Mouse (Mus musculus) limb, embryonic 12.5 days (tissue): ENCODE data around the gene Kif5c. TPM values are rescaled to one million over a fixed set of nuclear protein-coding genes. Genes with fewer than 3 reads are reported as not detected.

ENCODE experiments used
- ATAC-seq: fragments of 200-750 bp; cut with Nextera tagmentation; 2 replicates; pipeline ENCODE4 v1.8.0; 2017; ENCODE audit warnings: low read depth, moderate TSS enrichment; ENCODE audit not compliant: insufficient number of reproducible peaks, insufficient read depth, low FRiP score, low TSS enrichment
- H3K27ac ChIP-seq: fragments of 300-500 bp; sonication (generic); 2 replicates; pipeline ENCODE4 v1.5.1; 2016; ENCODE audit warnings: mild to moderate bottlenecking, moderate library complexity
- H3K27me3 ChIP-seq: fragments of 300-500 bp; sonication (generic); 2 replicates; pipeline ENCODE4 v1.6.1; 2016; ENCODE audit warnings: mild to moderate bottlenecking, moderate library complexity
- H3K36me3 ChIP-seq: fragments of 300-500 bp; sonication (generic); 2 replicates; pipeline ENCODE4 v1.6.1; 2016; ENCODE audit warnings: mild to moderate bottlenecking, moderate library complexity
- H3K4me1 ChIP-seq: fragments of 300-500 bp; sonication (generic); replicated peaks from 2 replicates; pipeline ENCODE4 v1.6.1; 2016
- H3K4me2 ChIP-seq: fragments of 300-500 bp; sonication (generic); 2 replicates; pipeline ENCODE4 v1.6.1; 2016; ENCODE audit warnings: mild to moderate bottlenecking, moderate library complexity
- H3K4me3 ChIP-seq: fragments of 300-500 bp; sonication (generic); replicated peaks from 2 replicates; pipeline ENCODE4 v1.5.1; 2016; ENCODE audit warnings: mild to moderate bottlenecking
- H3K9ac ChIP-seq: fragments of 300-500 bp; sonication (generic); replicated peaks from 2 replicates; pipeline ENCODE4 v1.6.1; 2016; ENCODE audit warnings: mild to moderate bottlenecking, moderate library complexity
- H3K9me3 ChIP-seq: fragments of 300-500 bp; sonication (generic); 2 replicates; pipeline ENCODE4 v1.6.1; 2016; ENCODE audit warnings: mild to moderate bottlenecking, moderate library complexity
- whole genome bisulfite sequencing: fragments of 180-500 bp; shearing (Covaris S2); methylation state at CpG from one replicate; pipeline ENCODE4 v1.1.7; 2016; 5-methylcytosine and 5-hydroxymethylcytosine counted together
- polyA plus RNA-seq: library from polyadenylated mRNA; unstranded; fragments of >200 nt; fragmentation: Nextera tagmentation; extraction: Ambion mirVana; gene quantifications from 2 replicates; pipeline ENCODE4 v1.2.1, GENCODE M21; 2016

Kif5c gene
- polyA plus RNA-seq, 1 experiment from 2014 or later, result 15.0 TPM

DNA sequence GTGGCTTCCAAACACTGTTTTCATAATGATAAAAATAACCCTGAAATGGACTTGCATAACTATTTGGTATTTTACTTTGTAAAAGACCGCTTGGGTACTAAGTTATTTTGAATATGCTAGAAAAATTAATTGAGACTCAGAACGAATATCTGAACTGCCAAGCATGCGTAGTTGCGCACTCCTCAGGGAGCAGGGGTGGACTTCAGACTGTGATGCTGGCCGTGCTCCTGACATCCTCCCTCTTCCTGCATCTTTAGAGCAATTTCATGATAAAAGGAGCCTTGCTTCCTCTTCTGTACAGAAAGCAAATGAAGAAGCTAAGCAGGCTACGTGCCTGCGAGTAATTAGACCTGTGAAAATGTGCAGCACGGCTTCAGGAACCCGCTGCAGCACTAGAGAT is 101.2 kb downstream of the Kif5c start:
- Histone ChIP-seq H3K9ac (no peak overlapping the region), H3K27ac (peak overlapping the region; percentile 70; the same call in 1 of the 2 replicates), H3K4me1 (peaks cover 50% of the 10 kb centered on the region), H3K9me3 (no peaks in the 10 kb centered on the region), H3K27me3 (peaks cover 5% of the 10 kb centered on the region; the same call in 1 of the 2 replicates), H3K4me3 (no peak overlapping the region), H3K36me3 (peaks cover 33% of the 10 kb centered on the region), H3K4me2 (peak overlapping the region; percentile 34)
- WGBS, result 26% methylated on average over 9 of the region's 9 CpGs
- no peak for ATAC-seq

DNA sequence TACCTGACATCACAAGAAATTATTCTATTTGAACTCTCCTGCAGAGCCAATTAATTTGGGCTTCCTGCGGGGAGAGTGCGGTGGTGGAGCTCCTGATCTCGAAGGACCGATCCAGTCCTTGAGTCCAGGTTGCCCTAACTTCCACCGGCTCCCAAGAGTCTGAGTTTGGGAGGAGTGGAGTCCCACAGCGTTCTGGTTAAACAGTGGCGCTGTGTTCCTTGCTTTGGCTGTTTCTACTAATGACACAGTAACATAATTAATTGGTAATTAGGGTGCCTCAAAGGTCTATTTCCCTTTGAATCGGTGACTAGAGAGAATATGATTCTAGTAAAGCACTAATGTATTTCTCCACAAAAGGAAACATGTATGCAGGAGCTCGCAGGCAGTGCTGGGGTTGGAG is 103.2 kb downstream of the Kif5c start:
- 26% methylated on average over 9 of the region's 9 CpGs for WGBS

DNA sequence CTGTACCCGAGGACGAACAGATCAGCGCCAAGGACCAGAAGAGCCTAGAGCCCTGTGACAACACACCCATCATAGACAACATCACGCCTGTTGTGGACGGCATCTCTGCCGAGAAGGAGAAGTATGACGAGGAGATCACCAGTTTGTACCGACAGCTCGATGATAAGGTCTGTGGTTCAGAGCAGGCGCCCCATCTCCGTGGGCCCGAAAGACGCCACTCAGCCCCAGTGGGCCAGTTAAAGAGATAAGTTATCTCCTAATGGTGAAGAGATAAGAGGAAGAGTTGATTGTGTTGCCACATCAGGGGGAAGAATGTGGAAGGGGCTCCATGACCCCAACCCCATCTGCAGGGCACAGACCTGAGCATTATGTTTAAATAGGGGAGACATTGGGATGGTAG is 103.9 kb downstream of the Kif5c start:
- 89% methylated on average over 13 of the region's 13 CpGs for WGBS
- Histone ChIP-seq H3K36me3 (peaks cover 25% of the 10 kb centered on the region), H3K27ac (no peak overlapping the region), H3K4me2 (no peak overlapping the region), H3K4me1 (peaks cover 52% of the 10 kb centered on the region), H3K27me3 (peaks cover 5% of the 10 kb centered on the region; the same call in 1 of the 2 replicates), H3K9ac (no peak overlapping the region), H3K4me3 (no peak overlapping the region), H3K9me3 (no peaks in the 10 kb centered on the region)
- no peak for ATAC-seq

More for the DNA sequence above, 103.2 kb downstream of the Kif5c start:
- Histone ChIP-seq H3K9ac (no peak overlapping the region), H3K4me1 (peaks cover 55% of the 10 kb centered on the region), H3K4me3 (no peak overlapping the region), H3K36me3 (peaks cover 25% of the 10 kb centered on the region), H3K4me2 (no peak overlapping the region), H3K27ac (no peak overlapping the region), H3K9me3 (no peaks in the 10 kb centered on the region), H3K27me3 (peaks cover 5% of the 10 kb centered on the region; the same call in 1 of the 2 replicates)
- no peak for ATAC-seq

DNA sequence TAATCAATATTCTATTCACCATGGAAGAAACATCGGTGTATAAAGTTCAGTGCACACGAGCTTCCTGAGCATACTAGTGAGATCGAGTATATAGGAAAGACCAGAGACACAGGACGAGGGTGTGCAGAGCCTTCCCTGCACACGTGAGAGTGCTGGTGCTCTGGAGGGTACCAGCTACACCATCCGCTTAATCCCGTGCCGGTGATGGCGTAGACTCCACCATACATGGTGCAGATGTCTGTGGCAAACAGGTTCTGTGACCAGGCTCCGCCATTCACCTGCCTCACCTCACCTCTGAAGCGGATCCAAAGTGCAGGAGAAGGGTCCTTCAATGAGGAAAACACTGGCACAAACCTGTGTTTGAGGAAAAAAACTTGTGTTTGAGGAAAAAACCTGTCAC is 107.6 kb downstream of the Kif5c start:
- 81% methylated on average over 11 of the region's 11 CpGs for WGBS
- peaks cover 50% of the 10 kb centered on the region for H3K4me1 ChIP-seq
- H3K36me3 ChIP-seq, result peaks cover 32% of the 10 kb centered on the region
- peaks cover 5% of the 10 kb centered on the region; the same call in 1 of the 2 replicates for H3K27me3 ChIP-seq
- no peak for ATAC-seq
- no peak overlapping the region for H3K9ac ChIP-seq
- no peak overlapping the region for H3K4me3 ChIP-seq
- no peak overlapping the region; the same call in 1 of the 2 replicates for H3K27ac ChIP-seq
- H3K9me3 ChIP-seq, result no peaks in the 10 kb centered on the region
- H3K4me2 ChIP-seq, result no peak overlapping the region

DNA sequence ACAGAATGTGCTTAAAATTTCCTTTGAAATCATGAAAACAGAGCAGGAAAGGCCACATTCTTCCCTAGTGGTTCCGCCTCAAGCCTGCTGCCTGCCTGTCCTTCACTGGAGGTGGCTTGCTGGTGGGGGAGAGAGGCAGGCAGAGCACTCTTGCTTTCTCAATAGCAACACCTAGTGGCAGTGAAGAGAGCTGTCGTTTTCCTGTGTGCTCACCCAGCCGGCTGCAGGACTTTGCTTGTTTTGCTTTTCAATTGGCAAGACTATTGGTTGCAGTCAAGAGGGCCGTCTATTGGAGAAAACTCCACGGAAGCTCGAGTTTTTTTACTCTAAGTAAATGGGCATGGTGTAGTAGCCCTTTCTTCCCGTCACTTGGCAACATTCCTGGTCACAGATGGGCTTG is 108.1 kb downstream of the Kif5c start:
- Histone ChIP-seq H3K4me1 (peaks cover 50% of the 10 kb centered on the region), H3K27me3 (peaks cover 5% of the 10 kb centered on the region; the same call in 1 of the 2 replicates), H3K4me2 (no peak overlapping the region), H3K27ac (no peak overlapping the region), H3K9ac (no peak overlapping the region), H3K9me3 (no peaks in the 10 kb centered on the region), H3K4me3 (no peak overlapping the region), H3K36me3 (peaks cover 32% of the 10 kb centered on the region)
- ATAC-seq, result peak; percentile 56; the same call in 1 of the 2 replicates
- WGBS, result 21% methylated on average over 7 of the region's 7 CpGs

DNA sequence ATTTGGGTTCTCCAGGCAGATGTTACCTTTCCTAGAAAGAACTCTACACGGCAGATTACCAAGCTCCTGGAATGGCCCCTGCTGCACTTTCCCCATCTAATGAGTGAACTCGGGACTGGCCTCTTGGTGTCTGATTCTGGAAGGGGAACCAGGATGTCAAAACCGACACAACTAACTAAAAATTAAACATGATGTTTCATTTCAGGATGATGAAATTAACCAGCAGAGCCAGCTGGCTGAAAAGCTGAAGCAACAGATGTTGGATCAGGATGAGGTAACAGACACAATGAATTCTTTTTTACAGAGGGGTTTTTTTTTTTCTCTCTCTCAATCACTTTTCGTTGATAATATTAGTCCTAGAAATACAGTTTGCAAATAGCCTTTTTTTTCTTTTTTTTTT is 108.6 kb downstream of the Kif5c start:
- WGBS, result 70% methylated on average over 4 of the region's 4 CpGs
- peaks cover 5% of the 10 kb centered on the region; the same call in 1 of the 2 replicates for H3K27me3 ChIP-seq
- H3K9me3 ChIP-seq, result no peaks in the 10 kb centered on the region
- no peak overlapping the region for H3K4me3 ChIP-seq
- no peak for ATAC-seq
- no peak overlapping the region for H3K27ac ChIP-seq
- H3K36me3 ChIP-seq, result peaks cover 32% of the 10 kb centered on the region
- H3K4me2 ChIP-seq, result no peak overlapping the region
- no peak overlapping the region for H3K9ac ChIP-seq
- peaks cover 50% of the 10 kb centered on the region for H3K4me1 ChIP-seq

DNA sequence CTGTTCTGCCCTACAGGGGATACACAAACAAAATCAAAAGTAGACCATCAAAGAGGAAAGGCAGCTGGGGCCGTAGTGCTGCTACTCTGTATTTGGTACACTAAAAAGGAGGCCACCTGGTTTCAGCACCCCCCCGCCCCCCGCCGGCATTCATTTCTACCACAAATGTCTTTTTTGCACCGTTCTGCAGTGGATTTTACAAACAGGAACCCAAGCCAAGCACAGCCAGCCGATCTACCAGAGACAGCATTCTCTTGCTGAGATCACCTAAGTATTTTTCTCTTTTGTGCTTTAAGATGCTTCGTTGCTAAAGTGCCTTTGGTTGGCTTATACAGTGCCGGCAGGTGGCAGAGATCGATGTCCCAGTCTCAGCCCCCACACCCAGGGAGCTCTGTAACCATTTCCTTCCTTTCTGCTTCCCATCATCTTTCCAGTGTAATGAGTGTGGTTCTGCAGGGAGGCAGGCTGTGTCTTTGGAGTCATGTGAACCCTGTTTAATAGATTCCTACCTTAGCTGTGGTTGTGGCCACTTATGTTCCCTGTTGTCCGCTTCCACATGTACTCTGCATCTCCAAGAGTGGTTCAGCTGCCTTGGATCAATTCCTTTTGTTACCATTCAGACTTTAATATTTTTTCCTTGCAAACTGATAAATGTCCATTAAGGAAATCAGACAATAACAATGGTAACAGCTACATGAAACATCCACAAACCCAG is 110.0 kb downstream of the Kif5c start:
- 66% methylated on average over 10 of the region's 10 CpGs for WGBS
- H3K27ac ChIP-seq, result no peak overlapping the region
- H3K4me1 ChIP-seq, result peaks cover 59% of the 10 kb centered on the region
- no peaks in the 10 kb centered on the region for H3K9me3 ChIP-seq
- no peaks in the 10 kb centered on the region for H3K27me3 ChIP-seq
- H3K4me2 ChIP-seq, result no peak overlapping the region
- H3K9ac ChIP-seq, result no peak overlapping the region
- peaks cover 19% of the 10 kb centered on the region for H3K36me3 ChIP-seq
- H3K4me3 ChIP-seq, result no peak overlapping the region
- no peak for ATAC-seq

DNA sequence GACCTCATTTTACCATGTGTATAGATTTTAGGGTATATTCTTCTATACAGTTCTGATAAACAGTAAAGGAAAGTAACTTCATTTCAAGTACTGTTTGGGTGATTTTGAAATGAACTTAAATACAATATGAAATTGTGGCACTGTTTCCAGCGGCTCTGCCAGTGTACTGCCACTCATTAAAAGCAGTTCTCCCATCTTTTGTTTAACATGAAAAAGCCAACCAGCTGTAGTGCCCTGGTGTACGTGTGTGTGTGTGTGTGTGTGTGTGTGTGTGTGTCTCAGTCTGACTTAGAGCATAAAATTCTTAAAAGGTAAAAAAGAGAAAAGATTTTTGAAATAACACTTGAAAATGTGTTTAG is 110.5 kb downstream of the Kif5c start:
- ATAC-seq, result no peak
- H3K4me1 ChIP-seq, result peaks cover 61% of the 10 kb centered on the region
- H3K9ac ChIP-seq, result no peak overlapping the region
- no peaks in the 10 kb centered on the region for H3K9me3 ChIP-seq
- no peak overlapping the region for H3K27ac ChIP-seq
- no peak overlapping the region for H3K4me2 ChIP-seq
- H3K4me3 ChIP-seq, result no peak overlapping the region
- 51% methylated on average over 2 of the region's 2 CpGs for WGBS
- H3K27me3 ChIP-seq, result no peaks in the 10 kb centered on the region
- peaks cover 14% of the 10 kb centered on the region; the same call in 1 of the 2 replicates for H3K36me3 ChIP-seq

DNA sequence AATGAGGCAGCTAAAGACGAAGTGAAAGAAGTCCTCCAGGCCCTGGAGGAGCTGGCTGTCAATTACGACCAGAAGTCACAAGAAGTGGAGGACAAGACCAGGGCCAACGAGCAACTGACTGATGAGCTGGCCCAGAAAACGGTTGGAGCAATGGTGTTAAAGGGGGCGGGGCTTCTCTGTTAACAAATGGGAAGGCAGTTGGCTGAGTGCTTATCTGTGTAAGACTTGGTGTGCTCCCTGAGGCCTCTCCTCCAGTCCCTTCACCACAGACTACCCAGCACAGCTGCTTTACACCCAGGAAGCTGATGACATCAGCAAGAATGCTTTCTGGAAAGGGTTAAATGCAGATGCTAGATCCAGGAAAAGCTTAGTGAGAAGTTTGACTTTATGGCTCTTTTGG is 111.1 kb downstream of the Kif5c start:
- H3K4me1 ChIP-seq, result peaks cover 61% of the 10 kb centered on the region
- H3K9ac ChIP-seq, result no peak overlapping the region
- H3K9me3 ChIP-seq, result no peaks in the 10 kb centered on the region
- no peak for ATAC-seq
- H3K36me3 ChIP-seq, result peaks cover 9% of the 10 kb centered on the region; the same call in 1 of the 2 replicates
- H3K4me3 ChIP-seq, result no peak overlapping the region
- H3K4me2 ChIP-seq, result no peak overlapping the region
- no peak overlapping the region for H3K27ac ChIP-seq
- H3K27me3 ChIP-seq, result no peaks in the 10 kb centered on the region
- 25% methylated on average over 5 of the region's 5 CpGs for WGBS

DNA sequence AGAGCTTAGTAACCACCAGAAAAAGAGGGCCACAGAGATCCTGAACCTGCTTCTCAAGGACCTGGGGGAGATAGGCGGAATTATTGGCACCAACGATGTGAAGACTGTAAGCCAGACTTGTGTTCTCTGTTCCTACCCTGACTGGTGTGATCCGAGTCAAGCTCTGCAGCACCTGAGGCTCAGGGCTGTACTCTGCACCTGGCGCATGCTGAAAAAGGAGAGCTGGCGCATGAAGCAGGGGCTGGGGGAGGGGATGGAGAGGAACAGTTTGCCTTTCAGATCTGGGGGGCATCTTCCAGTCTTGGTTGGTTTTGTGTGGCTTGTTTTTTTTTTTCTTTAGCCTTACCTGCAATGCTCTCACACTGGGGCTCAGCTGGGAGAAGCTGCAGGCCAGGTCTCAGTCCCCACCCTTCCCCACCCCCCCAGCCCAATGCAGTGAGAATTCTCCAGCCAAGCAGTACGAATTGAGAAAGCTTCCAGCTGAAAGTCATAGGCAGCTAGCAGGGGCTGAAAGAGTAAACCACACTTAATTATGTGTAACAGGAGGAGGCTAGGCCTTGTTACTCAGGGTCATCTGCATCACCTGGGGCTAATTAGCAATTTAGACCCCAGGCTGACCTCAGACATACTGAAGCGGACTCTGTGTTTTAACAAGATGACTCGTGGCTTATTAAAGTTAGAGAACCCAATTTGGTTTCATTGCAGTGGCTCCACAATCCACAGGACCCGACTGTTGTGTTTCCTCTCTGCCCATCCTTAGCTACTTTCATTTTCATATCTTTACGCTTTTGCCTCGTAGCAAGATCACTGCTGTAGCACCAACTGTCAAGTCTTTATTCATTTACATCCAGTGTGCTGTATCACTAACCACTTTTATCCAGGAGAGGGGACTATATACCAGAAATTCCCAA is 113.9 kb downstream of the Kif5c start:
- WGBS, result 17% methylated on average over 11 of the region's 11 CpGs
- H3K9me3 ChIP-seq, result no peaks in the 10 kb centered on the region
- H3K4me2 ChIP-seq, result peak overlapping the region; percentile 42
- 0 out of 2 replicates have a peak overlapping the region, but pooled peaks have one; percentile 6 for H3K4me3 ChIP-seq
- H3K27ac ChIP-seq, result peak overlapping the region; percentile 65
- H3K9ac ChIP-seq, result no peak overlapping the region; the same call in 1 of the 2 replicates
- peaks cover 27% of the 10 kb centered on the region; the same call in 1 of the 2 replicates for H3K36me3 ChIP-seq
- peaks cover 56% of the 10 kb centered on the region for H3K4me1 ChIP-seq
- H3K27me3 ChIP-seq, result no peaks in the 10 kb centered on the region
- ATAC-seq, result peak; percentile 57; the same call in 1 of the 2 replicates

DNA sequence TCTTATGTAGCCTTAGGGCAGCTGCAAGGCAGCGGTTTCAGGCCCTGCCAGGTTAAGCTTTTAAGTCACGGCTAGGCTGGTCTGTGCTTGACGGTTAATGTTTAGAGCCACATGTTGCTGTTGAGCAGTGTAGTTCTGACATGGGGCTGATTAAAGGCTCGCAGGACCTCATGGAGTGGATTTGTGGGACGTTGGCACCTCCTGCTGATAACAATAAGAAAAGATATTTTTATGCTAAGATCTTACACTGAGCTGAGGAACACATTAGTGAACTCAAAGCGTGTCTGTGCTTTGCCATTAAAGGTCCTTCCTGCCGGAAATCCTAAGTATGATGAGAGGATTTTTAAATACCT is 114.5 kb downstream of the Kif5c start:
- Histone ChIP-seq H3K27ac (peak overlapping the region; percentile 65), H3K4me3 (peak overlapping the region; percentile 6; the same call in 1 of the 2 replicates), H3K9me3 (no peaks in the 10 kb centered on the region), H3K4me1 (peaks cover 55% of the 10 kb centered on the region), H3K4me2 (peak overlapping the region; percentile 42), H3K36me3 (peaks cover 29% of the 10 kb centered on the region; the same call in 1 of the 2 replicates), H3K27me3 (no peaks in the 10 kb centered on the region), H3K9ac (no peak overlapping the region; the same call in 1 of the 2 replicates)
- 9% methylated on average over 7 of the region's 7 CpGs for WGBS
- peak; percentile 74 for ATAC-seq
